Mouse (Mus musculus): ENCODE measurements around the gene Plekho2. TPM values are rescaled to one million over a fixed set of nuclear protein-coding genes. Genes with fewer than 3 reads are reported as not detected.

Plekho2 gene
- polyA plus RNA-seq, 1 experiment from 2014 or later: 12.4 TPM

- Histone ChIP-seq H3K4me3 (no peak overlapping the region), H3K4me1 (no peaks in the 10 kb centered on the region), H3K27me3 (no peaks in the 10 kb centered on the region), H3K27ac (no peak overlapping the region), H3K9me3 (replicated peaks) (no peaks in the 10 kb centered on the region), H3K4me2 (replicated peaks) (no peak overlapping the region), H3K36me3 (no peaks in the 10 kb centered on the region), H3K9ac (no peak overlapping the region)
- 88% methylated on average over 3 of the region's 3 CpGs for WGBS
- ATAC-seq (ENCODE audit: low FRiP score): no peak
Observed at GRCm38 (mm10) chr9:65534111-65534510, 45.7 kb downstream of the Plekho2 start.

- Histone ChIP-seq H3K9me3 (replicated peaks) (no peaks in the 10 kb centered on the region), H3K27ac (no peak overlapping the region), H3K4me3 (no peak overlapping the region), H3K36me3 (no peaks in the 10 kb centered on the region), H3K27me3 (no peaks in the 10 kb centered on the region), H3K4me2 (replicated peaks) (no peak overlapping the region), H3K4me1 (no peaks in the 10 kb centered on the region), H3K9ac (no peak overlapping the region)
- ATAC-seq (ENCODE audit: low FRiP score): no peak
- WGBS: 92% methylated on average over 8 of the region's 8 CpGs
Observed at GRCm38 (mm10) chr9:65532986-65533385, 46.9 kb downstream of the Plekho2 start.

GRCm38 (mm10) chr9:65531283-65531682, 48.6 kb downstream of the Plekho2 start:
- Histone ChIP-seq H3K27me3 (no peaks in the 10 kb centered on the region), H3K4me1 (no peaks in the 10 kb centered on the region), H3K27ac (no peak overlapping the region), H3K36me3 (no peaks in the 10 kb centered on the region), H3K4me2 (replicated peaks) (no peak overlapping the region), H3K9ac (no peak overlapping the region), H3K4me3 (no peak overlapping the region), H3K9me3 (replicated peaks) (no peaks in the 10 kb centered on the region)
- 84% methylated on average over 5 of the region's 5 CpGs for WGBS
- ATAC-seq (ENCODE audit: low FRiP score): no peak

- Histone ChIP-seq H3K9ac (no peak overlapping the region), H3K4me3 (no peak overlapping the region)
- WGBS: 64% methylated on average over 8 of the region's 8 CpGs
Observed at GRCm38 (mm10) chr9:65529659-65530058, 50.2 kb downstream of the Plekho2 start.

GRCm38 (mm10) chr9:65528417-65529038, 51.3 kb downstream of the Plekho2 start:
- 0 out of 2 replicates have a peak, but pooled peaks cover 3% of the 10 kb centered on the region for H3K4me1 ChIP-seq
- 82% methylated on average over 6 of the region's 6 CpGs for WGBS

More at GRCm38 (mm10) chr9:65529659-65530058, 50.2 kb downstream of the Plekho2 start:
- Histone ChIP-seq H3K27me3 (no peaks in the 10 kb centered on the region), H3K9me3 (replicated peaks) (no peaks in the 10 kb centered on the region), H3K27ac (no peak overlapping the region), H3K4me1 (no peaks in the 10 kb centered on the region), H3K36me3 (no peaks in the 10 kb centered on the region), H3K4me2 (replicated peaks) (no peak overlapping the region)
- ATAC-seq (ENCODE audit: low FRiP score): no peak

GRCm38 (mm10) chr9:65525445-65526195, 54.2 kb downstream of the Plekho2 start:
- H3K27me3 ChIP-seq: 0 out of 2 replicates have a peak, but pooled peaks cover 5% of the 10 kb centered on the region
- no peak overlapping the region for H3K27ac ChIP-seq
- H3K9me3 ChIP-seq (replicated peaks): no peaks in the 10 kb centered on the region
- 79% methylated on average over 10 of the region's 10 CpGs for WGBS
- no peak overlapping the region for H3K4me3 ChIP-seq
- ATAC-seq (ENCODE audit: low FRiP score): no peak
- no peak overlapping the region for H3K4me2 ChIP-seq (replicated peaks)
- H3K4me1 ChIP-seq: 0 out of 2 replicates have a peak, but pooled peaks cover 3% of the 10 kb centered on the region
- no peaks in the 10 kb centered on the region for H3K36me3 ChIP-seq
- no peak overlapping the region for H3K9ac ChIP-seq

More at GRCm38 (mm10) chr9:65528417-65529038, 51.3 kb downstream of the Plekho2 start:
- no peak for ATAC-seq (ENCODE audit: low FRiP score)
- no peaks in the 10 kb centered on the region for H3K36me3 ChIP-seq
- no peak overlapping the region for H3K27ac ChIP-seq
- no peak overlapping the region for H3K9ac ChIP-seq
- H3K9me3 ChIP-seq (replicated peaks): no peaks in the 10 kb centered on the region
- no peak overlapping the region for H3K4me3 ChIP-seq
- H3K4me2 ChIP-seq (replicated peaks): no peak overlapping the region
- no peaks in the 10 kb centered on the region for H3K27me3 ChIP-seq

GRCm38 (mm10) chr9:65523611-65524364, 56.1 kb downstream of the Plekho2 start:
- no peak overlapping the region for H3K27ac ChIP-seq
- H3K4me1 ChIP-seq: peaks cover 11% of the 10 kb centered on the region
- WGBS: 22% methylated on average over 14 of the region's 14 CpGs
- H3K27me3 ChIP-seq: 0 out of 2 replicates have a peak, but pooled peaks cover 5% of the 10 kb centered on the region
- no peaks in the 10 kb centered on the region for H3K9me3 ChIP-seq (replicated peaks)
- H3K4me3 ChIP-seq: no peak overlapping the region
- ATAC-seq (ENCODE audit: low FRiP score): peak; percentile 72
- no peak overlapping the region for H3K9ac ChIP-seq
- no peaks in the 10 kb centered on the region for H3K36me3 ChIP-seq
- H3K4me2 ChIP-seq (replicated peaks): no peak overlapping the region

- 18% methylated on average over 11 of the region's 11 CpGs for WGBS
- Histone ChIP-seq H3K4me2 (replicated peaks) (peak overlapping the region; percentile 55), H3K4me1 (peaks cover 11% of the 10 kb centered on the region), H3K27ac (no peak overlapping the region), H3K9me3 (replicated peaks) (no peaks in the 10 kb centered on the region), H3K9ac (peak overlapping the region; percentile 60), H3K36me3 (no peaks in the 10 kb centered on the region), H3K4me3 (peak overlapping the region; percentile 32), H3K27me3 (0 out of 2 replicates have a peak, but pooled peaks cover 5% of the 10 kb centered on the region)
- peak; percentile 11; the same call in 1 of the 2 replicates for ATAC-seq (ENCODE audit: low FRiP score)
Observed at GRCm38 (mm10) chr9:65520505-65520876, 59.3 kb downstream of the Plekho2 start.

- peak; percentile 72 for ATAC-seq (ENCODE audit: low FRiP score)
- no peaks in the 10 kb centered on the region for H3K36me3 ChIP-seq
- H3K27me3 ChIP-seq: 0 out of 2 replicates have a peak, but pooled peaks cover 5% of the 10 kb centered on the region
- no peak within 1 kb of the TSS for H3K27ac ChIP-seq
- peaks cover 15% of the 10 kb centered on the region for H3K4me1 ChIP-seq
- peak within 1 kb of the TSS; percentile 55 for H3K4me2 ChIP-seq (replicated peaks)
- no peaks in the 10 kb centered on the region for H3K9me3 ChIP-seq (replicated peaks)
- H3K4me3 ChIP-seq: peak within 1 kb of the TSS; percentile 32
- 7% methylated on average over 23 of the region's 25 CpGs for WGBS
- peak within 1 kb of the TSS; percentile 60 for H3K9ac ChIP-seq
Observed at GRCm38 (mm10) chr9:65519807-65520504, 59.9 kb downstream of the Plekho2 start, which contains the start of gene Ankdd1a. Gene Ankdd1a (minus strand): TSS chr9:65520193.

GRCm38 (mm10) chr9:65514851-65515261, 65.0 kb downstream of the Plekho2 start:
- no peak overlapping the region for H3K4me3 ChIP-seq
- H3K4me1 ChIP-seq: peaks cover 12% of the 10 kb centered on the region
- peak; percentile 22; the same call in 1 of the 2 replicates for ATAC-seq (ENCODE audit: low FRiP score)
- peak overlapping the region; percentile 30; the same call in 1 of the 2 replicates for H3K27ac ChIP-seq
- H3K9ac ChIP-seq: no peak overlapping the region
- H3K9me3 ChIP-seq (replicated peaks): no peaks in the 10 kb centered on the region
- whole genome bisulfite sequencing: 45% methylated on average over 3 of the region's 3 CpGs
- no peaks in the 10 kb centered on the region for H3K36me3 ChIP-seq
- H3K4me2 ChIP-seq (replicated peaks): no peak overlapping the region
- H3K27me3 ChIP-seq: no peaks in the 10 kb centered on the region

GRCm38 (mm10) chr9:65514431-65514830, 65.4 kb downstream of the Plekho2 start:
- H3K9ac ChIP-seq: no peak overlapping the region
- H3K27me3 ChIP-seq: no peaks in the 10 kb centered on the region
- H3K9me3 ChIP-seq (replicated peaks): no peaks in the 10 kb centered on the region
- H3K4me2 ChIP-seq (replicated peaks): no peak overlapping the region
- 77% methylated on average over 8 of the region's 8 CpGs for WGBS
- no peak for ATAC-seq (ENCODE audit: low FRiP score)
- no peak overlapping the region for H3K4me3 ChIP-seq
- H3K27ac ChIP-seq: peak overlapping the region; percentile 30; the same call in 1 of the 2 replicates
- H3K36me3 ChIP-seq: no peaks in the 10 kb centered on the region
- peaks cover 12% of the 10 kb centered on the region for H3K4me1 ChIP-seq

Measured in hindbrain, embryonic 12.5 days (tissue).